Mouse (Mus musculus) forebrain, embryonic 16.5 days (tissue): ENCODE measurements around the gene Ly6g6c. TPM values are rescaled to one million over a fixed set of nuclear protein-coding genes. Genes with fewer than 3 reads are reported as not detected.

Experiments used
- ATAC-seq: fragments of 200-750 bp; cut with Nextera tagmentation; 2 replicates; pipeline ENCODE4 v1.8.0; 2017; ENCODE audit warnings: mild to moderate bottlenecking, moderate library complexity
- H3K27ac ChIP-seq: fragments of 300-500 bp; sonication (generic); 2 replicates; pipeline ENCODE4 v1.5.1; 2014; ENCODE audit warnings: low read length, control low read depth
- H3K27me3 ChIP-seq: fragments of 300-500 bp; sonication (generic); replicated peaks from 2 replicates; pipeline ENCODE4 v1.6.1; 2014; ENCODE audit warnings: low read length; ENCODE audit not compliant: control insufficient read depth, insufficient read depth
- H3K36me3 ChIP-seq: fragments of 300-500 bp; sonication (generic); 2 replicates; pipeline ENCODE4 v1.6.1; 2014; ENCODE audit not compliant: control insufficient read depth, insufficient read depth
- H3K4me1 ChIP-seq: fragments of 300-500 bp; sonication (generic); replicated peaks from 2 replicates; pipeline ENCODE4 v1.6.1; 2014; ENCODE audit warnings: low read length; ENCODE audit not compliant: control insufficient read depth, insufficient read depth
- H3K4me2 ChIP-seq: fragments of 300-500 bp; sonication (generic); 2 replicates; pipeline ENCODE4 v1.6.1; 2014; ENCODE audit warnings: mild to moderate bottlenecking, low read length, control low read depth
- H3K4me3 ChIP-seq: fragments of 300-500 bp; sonication (generic); replicated peaks from 2 replicates; pipeline ENCODE4 v1.5.1; 2014; ENCODE audit warnings: mild to moderate bottlenecking, low read length, control low read depth
- H3K9ac ChIP-seq: fragments of 300-500 bp; sonication (generic); replicated peaks from 2 replicates; pipeline ENCODE4 v1.6.1; 2014; ENCODE audit warnings: low read depth, low read length, control low read depth
- H3K9me3 ChIP-seq: fragments of 300-500 bp; sonication (generic); 2 replicates; pipeline ENCODE4 v1.6.1; 2016; ENCODE audit warnings: low read length; ENCODE audit not compliant: control insufficient read depth
- WGBS: fragments of 180-500 bp; shearing (Covaris S2); extraction: QIAGEN DNeasy Blood & Tissue Kit; methylation state at CpG from one replicate; pipeline ENCODE4 v1.1.7; 2014; 5-methylcytosine and 5-hydroxymethylcytosine counted together
- polyA plus RNA-seq: library from polyadenylated mRNA; unstranded; fragments of >200 nt; fragmentation: Nextera tagmentation; extraction: Ambion mirVana; gene quantifications from 2 replicates; pipeline ENCODE4 v1.2.1, GENCODE M21; 2015

Ly6g6c gene
- polyA plus RNA-seq, 1 experiment from 2014 or later = not detected

GRCm38 (mm10) chr17:35100196-35100765 lies 35.1 kb downstream of the Ly6g6c start:
- Histone ChIP-seq H3K9ac (no peak overlapping the region), H3K4me1 (no peaks in the 10 kb centered on the region), H3K27me3 (no peaks in the 10 kb centered on the region), H3K4me3 (no peak overlapping the region), H3K4me2 (no peak overlapping the region), H3K27ac (no peak overlapping the region), H3K36me3 (peaks cover 24% of the 10 kb centered on the region), H3K9me3 (no peaks in the 10 kb centered on the region)
- WGBS = 85% methylated on average over 10 of the region's 10 CpGs
- ATAC-seq = no peak

- WGBS = 92% methylated on average over 11 of the region's 11 CpGs
- Histone ChIP-seq H3K27ac (no peak overlapping the region), H3K4me1 (no peaks in the 10 kb centered on the region), H3K9me3 (no peaks in the 10 kb centered on the region), H3K4me2 (no peak overlapping the region), H3K9ac (no peak overlapping the region), H3K4me3 (no peak overlapping the region), H3K27me3 (no peaks in the 10 kb centered on the region), H3K36me3 (peaks cover 23% of the 10 kb centered on the region)
- no peak for ATAC-seq
These were observed 36.0 kb downstream of the Ly6g6c start for GRCm38 (mm10) chr17:35101161-35101560.

- Histone ChIP-seq H3K4me1 (no peaks in the 10 kb centered on the region), H3K9me3 (no peaks in the 10 kb centered on the region), H3K27me3 (no peaks in the 10 kb centered on the region), H3K9ac (no peak overlapping the region), H3K4me3 (no peak overlapping the region), H3K36me3 (peaks cover 20% of the 10 kb centered on the region), H3K4me2 (no peak overlapping the region), H3K27ac (no peak overlapping the region)
- 84% methylated on average over 8 of the region's 8 CpGs for WGBS
- no peak for ATAC-seq
These were observed 37.1 kb downstream of the Ly6g6c start for GRCm38 (mm10) chr17:35102299-35102698.

GRCm38 (mm10) chr17:35103221-35103690 lies 38.1 kb downstream of the Ly6g6c start:
- no peak overlapping the region for H3K4me2 ChIP-seq
- H3K9ac ChIP-seq = no peak overlapping the region
- WGBS = 80% methylated on average over 6 of the region's 6 CpGs
- H3K4me1 ChIP-seq = no peaks in the 10 kb centered on the region
- H3K27me3 ChIP-seq = no peaks in the 10 kb centered on the region
- peaks cover 18% of the 10 kb centered on the region for H3K36me3 ChIP-seq
- no peak overlapping the region for H3K27ac ChIP-seq
- no peak overlapping the region for H3K4me3 ChIP-seq
- H3K9me3 ChIP-seq = no peaks in the 10 kb centered on the region
- ATAC-seq = no peak

GRCm38 (mm10) chr17:35104079-35104478 lies 38.9 kb downstream of the Ly6g6c start:
- no peaks in the 10 kb centered on the region for H3K4me1 ChIP-seq
- 92% methylated on average over 7 of the region's 7 CpGs for WGBS
- H3K9me3 ChIP-seq = no peaks in the 10 kb centered on the region
- no peak overlapping the region for H3K4me2 ChIP-seq
- H3K9ac ChIP-seq = no peak overlapping the region
- ATAC-seq = no peak
- no peak overlapping the region for H3K4me3 ChIP-seq
- H3K27me3 ChIP-seq = no peaks in the 10 kb centered on the region
- H3K36me3 ChIP-seq = peaks cover 18% of the 10 kb centered on the region
- no peak overlapping the region for H3K27ac ChIP-seq

GRCm38 (mm10) chr17:35104754-35105153 lies 39.6 kb downstream of the Ly6g6c start:
- no peak for ATAC-seq
- Histone ChIP-seq H3K27me3 (no peaks in the 10 kb centered on the region), H3K36me3 (peaks cover 18% of the 10 kb centered on the region), H3K9ac (no peak overlapping the region), H3K9me3 (no peaks in the 10 kb centered on the region), H3K27ac (no peak overlapping the region), H3K4me1 (no peaks in the 10 kb centered on the region), H3K4me2 (no peak overlapping the region), H3K4me3 (no peak overlapping the region)
- 73% methylated on average over 6 of the region's 6 CpGs for WGBS

- 0 out of 2 replicates have a peak overlapping the region, but pooled peaks have one; percentile 3 for H3K4me2 ChIP-seq
- H3K4me3 ChIP-seq = no peak overlapping the region
- H3K9ac ChIP-seq = peak overlapping the region; percentile 42; the same call in 1 of the 2 replicates
- H3K9me3 ChIP-seq = no peaks in the 10 kb centered on the region
- H3K27ac ChIP-seq = no peak overlapping the region
- no peaks in the 10 kb centered on the region for H3K4me1 ChIP-seq
- H3K36me3 ChIP-seq = peaks cover 18% of the 10 kb centered on the region
- ATAC-seq = 0 out of 2 replicates have a peak, but pooled peaks have one; percentile 31
- 21% methylated on average over 13 of the region's 13 CpGs for WGBS
- H3K27me3 ChIP-seq = no peaks in the 10 kb centered on the region
These were observed 40.7 kb downstream of the Ly6g6c start for GRCm38 (mm10) chr17:35105740-35106389.

GRCm38 (mm10) chr17:35106522-35106921 lies 41.3 kb downstream of the Ly6g6c start:
- Histone ChIP-seq H3K36me3 (peaks cover 14% of the 10 kb centered on the region), H3K4me1 (no peaks in the 10 kb centered on the region), H3K9ac (no peak overlapping the region), H3K27ac (no peak overlapping the region), H3K4me2 (no peak overlapping the region), H3K4me3 (no peak overlapping the region), H3K27me3 (no peaks in the 10 kb centered on the region), H3K9me3 (no peaks in the 10 kb centered on the region)
- WGBS = 69% methylated on average over 3 of the region's 3 CpGs
- no peak for ATAC-seq

- H3K27ac ChIP-seq = no peak within 1 kb of the TSS
- ATAC-seq = no peak
- H3K27me3 ChIP-seq = no peaks in the 10 kb centered on the region
- 83% methylated on average over 6 of the region's 6 CpGs for WGBS
- no peak within 1 kb of the TSS for H3K4me3 ChIP-seq
- no peaks in the 10 kb centered on the region for H3K4me1 ChIP-seq
- no peak within 1 kb of the TSS for H3K4me2 ChIP-seq
- peaks cover 3% of the 10 kb centered on the region; the same call in 1 of the 2 replicates for H3K36me3 ChIP-seq
- H3K9me3 ChIP-seq = no peaks in the 10 kb centered on the region
- no peak within 1 kb of the TSS for H3K9ac ChIP-seq
These were observed 42.9 kb downstream of the Ly6g6c start, which contains the start of gene Ly6g5c for GRCm38 (mm10) chr17:35108097-35108496. TSS of gene Ly6g5c (plus strand) at chr17:35108279.
